Mouse (Mus musculus): ENCODE results near the gene Kif2b. TPM values are rescaled to one million over a fixed set of nuclear protein-coding genes. Genes with fewer than 3 reads are reported as not detected.

Kif2b gene
- polyA plus RNA-seq (2014; fragmentation: Nextera tagmentation; extraction: Ambion mirVana) = not detected in 2 replicates

DNA sequence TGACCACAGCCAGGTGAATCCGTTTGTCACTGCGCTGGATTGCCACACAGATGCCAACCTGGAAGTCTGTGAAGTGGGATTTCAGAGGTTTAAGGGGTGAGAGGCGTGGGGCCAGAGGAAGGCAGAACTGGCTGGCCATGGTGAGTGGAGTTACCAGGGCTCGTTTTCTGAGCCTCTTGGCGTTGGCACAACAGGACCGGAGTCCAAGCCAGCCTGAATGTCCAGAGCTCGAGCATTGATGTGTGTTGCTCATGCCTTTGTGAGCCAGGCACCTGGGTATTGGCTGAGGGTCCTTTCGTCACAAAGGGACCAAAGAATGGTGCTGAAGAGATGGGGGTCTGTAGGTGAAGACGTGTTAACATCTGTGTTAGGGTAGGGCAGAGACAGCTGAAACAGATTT lies at the start of gene Kif2b:
Gene Kif2b (minus strand): TSS at position 242 of the 400 bp plus-strand sequence.
- H3K9ac ChIP-seq (ENCODE audit: low read depth, low read length) = no peak within 1 kb of the TSS
- 92% methylated on average over 9 of the region's 9 CpGs for WGBS
- H3K27me3 ChIP-seq (ENCODE audit: control insufficient read depth, insufficient read depth, low read length) = no peaks in the 10 kb centered on the region
- no peaks in the 10 kb centered on the region for H3K36me3 ChIP-seq (ENCODE audit: control insufficient read depth, insufficient read depth, low read length)
- DNase-seq (ENCODE audit: low spot score) (no peak), ATAC-seq (ENCODE audit: low FRiP score) (no peak)
- no peaks in the 10 kb centered on the region for H3K9me3 ChIP-seq (ENCODE audit: control insufficient read depth, low read length)
- no peak within 1 kb of the TSS for H3K4me3 ChIP-seq (ENCODE audit: low read depth, low read length)
- no peaks in the 10 kb centered on the region for H3K4me1 ChIP-seq (replicated peaks; ENCODE audit: control insufficient read depth, insufficient read depth, low read length)
- no peak within 1 kb of the TSS for H3K27ac ChIP-seq (ENCODE audit: low read depth, low read length)
- no peak within 1 kb of the TSS for H3K4me2 ChIP-seq (replicated peaks; ENCODE audit: low read depth, low read length)

DNA sequence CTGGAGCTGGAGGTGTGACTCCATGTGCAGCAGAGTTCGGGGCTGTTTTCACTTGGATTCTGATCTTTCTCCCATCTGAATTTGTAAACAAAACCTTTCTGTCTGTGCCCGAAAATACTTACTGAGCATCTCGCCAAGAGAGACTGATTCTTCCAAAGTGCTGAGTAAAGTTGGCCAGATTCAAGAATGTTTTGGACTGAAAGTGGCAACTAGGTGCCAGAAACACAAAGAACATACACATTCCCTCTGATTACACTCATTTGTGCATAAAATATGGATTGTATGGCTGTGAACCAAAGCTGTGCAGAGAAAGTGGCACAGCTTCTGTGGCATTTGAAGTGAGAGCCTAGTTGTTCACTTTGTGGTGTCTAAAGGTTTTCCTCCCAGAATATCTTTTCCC lies 15.7 kb upstream of the Kif2b start:
- Histone ChIP-seq H3K9ac (ENCODE audit: low read depth, low read length) (no peak overlapping the region), H3K4me3 (ENCODE audit: low read depth, low read length) (no peak overlapping the region), H3K27me3 (ENCODE audit: control insufficient read depth, insufficient read depth, low read length) (no peaks in the 10 kb centered on the region), H3K9me3 (ENCODE audit: control insufficient read depth, low read length) (no peaks in the 10 kb centered on the region), H3K4me1 (replicated peaks; ENCODE audit: control insufficient read depth, insufficient read depth, low read length) (no peaks in the 10 kb centered on the region), H3K4me2 (replicated peaks; ENCODE audit: low read depth, low read length) (no peak overlapping the region), H3K36me3 (ENCODE audit: control insufficient read depth, insufficient read depth, low read length) (no peaks in the 10 kb centered on the region), H3K27ac (ENCODE audit: low read depth, low read length) (no peak overlapping the region)
- no peak for ATAC-seq (ENCODE audit: low FRiP score)
- no peak for DNase-seq (ENCODE audit: low spot score)
- 78% methylated on average over 3 of the region's 3 CpGs for WGBS

DNA sequence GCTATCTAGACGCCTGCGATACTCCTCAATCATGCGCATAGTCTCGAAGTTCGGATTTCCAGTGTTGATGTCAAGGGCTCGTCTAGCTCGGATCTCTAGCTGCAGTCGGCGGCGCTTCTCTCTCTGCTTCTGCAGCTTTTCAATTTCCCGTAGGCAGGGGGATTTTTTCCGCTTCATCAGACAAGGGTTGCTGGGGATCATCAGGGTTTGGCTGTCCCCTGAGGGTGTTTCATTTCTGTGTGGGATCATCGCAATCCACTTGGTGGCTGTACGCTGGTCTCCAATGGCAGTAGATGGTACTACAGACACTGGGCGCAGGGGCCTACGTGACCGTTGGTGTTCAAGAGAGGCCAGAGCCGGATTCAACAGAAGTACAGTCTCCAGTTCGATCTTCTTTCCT lies 502 bp downstream of the Kif2b start:
- H3K4me2 ChIP-seq (replicated peaks; ENCODE audit: low read depth, low read length) = no peak overlapping the region
- WGBS = 94% methylated on average over 19 of the region's 19 CpGs
- no peaks in the 10 kb centered on the region for H3K4me1 ChIP-seq (replicated peaks; ENCODE audit: control insufficient read depth, insufficient read depth, low read length)
- no peak overlapping the region for H3K27ac ChIP-seq (ENCODE audit: low read depth, low read length)
- H3K9ac ChIP-seq (ENCODE audit: low read depth, low read length) = no peak overlapping the region
- DNase-seq (ENCODE audit: low spot score) = peak; percentile 5
- no peak overlapping the region for H3K4me3 ChIP-seq (ENCODE audit: low read depth, low read length)
- H3K36me3 ChIP-seq (ENCODE audit: control insufficient read depth, insufficient read depth, low read length) = no peaks in the 10 kb centered on the region
- H3K27me3 ChIP-seq (ENCODE audit: control insufficient read depth, insufficient read depth, low read length) = no peaks in the 10 kb centered on the region
- no peaks in the 10 kb centered on the region for H3K9me3 ChIP-seq (ENCODE audit: control insufficient read depth, low read length)
- no peak for ATAC-seq (ENCODE audit: low FRiP score)

DNA sequence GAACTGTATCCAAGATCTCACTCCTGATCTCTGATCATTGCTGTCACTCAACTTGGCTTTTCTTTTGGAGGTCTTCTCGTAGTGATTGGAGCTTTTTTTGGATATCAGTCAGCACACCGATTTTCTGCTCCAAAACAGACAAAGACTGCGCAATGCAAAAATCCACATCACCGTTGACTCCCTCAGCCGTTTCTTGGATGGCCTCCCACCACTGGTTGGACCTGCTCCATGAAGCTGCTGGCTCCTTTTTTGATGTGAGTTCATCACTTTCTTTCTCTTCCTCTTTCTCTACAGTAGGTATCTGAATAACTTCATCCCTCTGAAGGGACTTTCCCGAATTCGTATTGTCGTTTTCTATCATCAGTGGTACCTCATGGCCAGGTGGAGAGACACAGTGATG lies 2.0 kb downstream of the Kif2b start:
- no peak for ATAC-seq (ENCODE audit: low FRiP score)
- 96% methylated on average over 8 of the region's 8 CpGs for WGBS

DNA sequence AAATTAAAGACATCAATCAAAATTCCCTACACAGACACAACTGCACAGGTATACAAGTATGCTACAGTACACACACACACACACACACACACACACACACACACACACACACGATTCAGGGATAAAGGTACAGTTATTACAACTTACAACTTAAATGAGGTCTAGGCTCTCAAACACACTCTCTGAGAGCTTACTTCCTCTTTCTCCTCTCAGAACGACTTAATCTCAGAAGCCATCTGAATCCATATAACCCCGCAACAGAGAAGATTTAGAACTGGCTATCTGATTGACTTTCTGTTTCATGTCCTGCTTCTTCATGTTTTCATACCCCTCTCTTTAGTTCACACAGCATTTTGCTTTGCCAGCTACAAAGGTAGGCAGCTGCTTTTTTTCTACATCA lies 2.9 kb downstream of the Kif2b start:
- Histone ChIP-seq H3K4me2 (replicated peaks; ENCODE audit: low read depth, low read length) (no peak overlapping the region), H3K27ac (ENCODE audit: low read depth, low read length) (no peak overlapping the region), H3K9me3 (ENCODE audit: control insufficient read depth, low read length) (no peaks in the 10 kb centered on the region), H3K36me3 (ENCODE audit: control insufficient read depth, insufficient read depth, low read length) (no peaks in the 10 kb centered on the region), H3K4me1 (replicated peaks; ENCODE audit: control insufficient read depth, insufficient read depth, low read length) (no peaks in the 10 kb centered on the region), H3K9ac (ENCODE audit: low read depth, low read length) (no peak overlapping the region), H3K4me3 (ENCODE audit: low read depth, low read length) (no peak overlapping the region), H3K27me3 (ENCODE audit: control insufficient read depth, insufficient read depth, low read length) (no peaks in the 10 kb centered on the region)
- DNase-seq (ENCODE audit: low spot score) (no peak), ATAC-seq (ENCODE audit: low FRiP score) (no peak)
- WGBS = 82% methylated on average over 3 of the region's 3 CpGs

More for the DNA sequence above, 2.0 kb downstream of the Kif2b start:
- no peaks in the 10 kb centered on the region for H3K4me1 ChIP-seq (replicated peaks; ENCODE audit: control insufficient read depth, insufficient read depth, low read length)
- H3K4me2 ChIP-seq (replicated peaks; ENCODE audit: low read depth, low read length) = no peak overlapping the region
- no peak for DNase-seq (ENCODE audit: low spot score)
- no peaks in the 10 kb centered on the region for H3K9me3 ChIP-seq (ENCODE audit: control insufficient read depth, low read length)
- no peak overlapping the region for H3K9ac ChIP-seq (ENCODE audit: low read depth, low read length)
- H3K27ac ChIP-seq (ENCODE audit: low read depth, low read length) = no peak overlapping the region
- H3K36me3 ChIP-seq (ENCODE audit: control insufficient read depth, insufficient read depth, low read length) = no peaks in the 10 kb centered on the region
- H3K4me3 ChIP-seq (ENCODE audit: low read depth, low read length) = no peak overlapping the region
- no peaks in the 10 kb centered on the region for H3K27me3 ChIP-seq (ENCODE audit: control insufficient read depth, insufficient read depth, low read length)

DNA sequence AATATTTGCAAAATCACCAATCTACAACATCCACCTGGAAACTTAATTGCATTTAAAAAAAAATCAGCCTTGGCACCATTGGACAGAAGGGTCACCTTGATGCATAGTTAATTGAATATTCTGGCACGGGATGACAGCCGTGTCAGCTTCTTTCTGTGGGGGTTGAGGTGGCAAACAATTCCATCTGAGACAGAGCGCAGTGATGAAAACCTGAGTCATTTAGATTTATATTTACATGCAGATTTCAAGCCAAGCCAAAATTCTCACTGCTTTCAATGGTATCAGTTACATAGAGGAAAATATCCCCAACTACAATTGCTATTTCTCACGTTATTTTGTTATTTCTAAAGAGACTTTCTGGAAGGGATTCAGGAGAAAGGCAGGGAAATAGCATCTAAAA lies 46.6 kb downstream of the Kif2b start:
- ATAC-seq (ENCODE audit: low FRiP score) (no peak), DNase-seq (ENCODE audit: low spot score) (no peak)
- Histone ChIP-seq H3K9ac (ENCODE audit: low read depth, low read length) (no peak overlapping the region), H3K27me3 (ENCODE audit: control insufficient read depth, insufficient read depth, low read length) (no peaks in the 10 kb centered on the region), H3K9me3 (ENCODE audit: control insufficient read depth, low read length) (no peaks in the 10 kb centered on the region), H3K4me3 (ENCODE audit: low read depth, low read length) (no peak overlapping the region), H3K4me1 (replicated peaks; ENCODE audit: control insufficient read depth, insufficient read depth, low read length) (no peaks in the 10 kb centered on the region), H3K36me3 (ENCODE audit: control insufficient read depth, insufficient read depth, low read length) (no peaks in the 10 kb centered on the region), H3K27ac (ENCODE audit: low read depth, low read length) (no peak overlapping the region), H3K4me2 (replicated peaks; ENCODE audit: low read depth, low read length) (no peak overlapping the region)
- WGBS = 75% methylated on average over 4 of the region's 4 CpGs
